Mouse (Mus musculus) ovary, adult 18-20 months (tissue): ENCODE data around the gene Vmn1r220.
"Not testable (repeated sequence)": the region's sequence is repeated elsewhere in the genome, so short reads cannot be mapped to it uniquely, and the experiment has no call there.

Experiments
- DNase-seq: peaks from one replicate; pipeline ENCODE4 v3.0.0; 2022; ENCODE audit warnings: low spot score, mixed read lengths

The Vmn1r220 gene

DNA sequence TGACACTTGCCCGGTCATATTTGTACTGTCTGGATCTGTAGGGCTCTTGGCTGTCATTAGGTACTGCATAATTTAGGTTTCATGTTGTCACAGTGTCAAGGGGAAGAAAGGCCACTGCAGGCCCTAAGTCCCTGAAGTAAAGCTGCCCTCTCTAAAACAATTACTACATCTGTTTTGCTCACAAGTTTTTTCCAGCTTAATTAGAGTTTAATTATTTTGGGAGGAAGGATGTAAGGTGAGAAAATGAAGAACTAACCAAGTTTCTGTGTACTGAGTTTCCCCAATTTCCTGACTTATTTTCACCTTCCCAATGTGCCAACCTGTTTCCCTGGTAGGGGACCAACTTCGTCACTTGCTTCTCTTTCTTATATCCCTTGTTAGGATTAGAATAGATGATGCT lies at the start of gene Vmn1r220:
Vmn1r220 (minus strand) TSS at position 101 of the 400 bp plus-strand sequence.
- no peak for DNase-seq

DNA sequence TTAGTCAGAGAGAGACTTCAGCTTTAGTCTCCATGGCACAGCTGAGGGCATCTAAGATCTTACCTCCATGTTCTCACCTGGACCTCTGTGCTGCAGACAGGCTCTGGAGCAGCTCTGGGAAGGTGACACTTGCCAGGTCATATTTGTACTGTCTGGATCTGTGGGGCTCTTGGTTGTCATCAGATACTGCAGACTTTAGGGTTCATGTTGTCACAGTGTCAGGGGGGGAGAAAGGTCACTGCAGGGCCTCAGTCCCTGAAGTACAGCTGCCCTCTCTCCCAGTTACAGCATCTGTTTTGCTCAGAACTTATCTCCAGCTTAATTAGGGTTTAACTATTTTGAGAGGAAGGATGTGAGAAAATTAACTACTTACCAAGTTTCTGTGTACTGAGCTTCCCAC lies 48.1 kb upstream of the Vmn1r220 start, which contains the start of gene Vmn1r222:
Vmn1r222 (minus strand) TSS at position 101 of the 400 bp plus-strand sequence.
- DNase-seq, result not testable (repeated sequence)

DNA sequence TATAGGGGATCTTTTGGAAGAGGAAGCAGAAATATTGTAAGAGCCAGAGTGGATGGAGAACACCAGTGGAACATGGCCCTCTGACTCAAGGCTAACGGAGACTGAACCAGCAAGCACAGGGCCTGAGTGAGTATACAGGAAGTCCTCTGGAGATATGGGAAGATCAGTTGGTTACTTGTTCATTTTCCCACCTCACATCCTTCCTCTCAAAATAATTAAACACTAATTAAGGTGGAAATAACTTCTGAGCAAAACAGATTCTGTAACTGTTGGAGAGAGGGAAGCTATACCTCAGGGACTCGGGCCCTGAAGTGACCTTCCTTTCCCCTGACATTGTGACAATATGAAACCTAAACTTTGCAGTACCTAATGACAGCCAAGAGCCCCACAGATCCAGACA lies 26.1 kb upstream of the Vmn1r220 start, which contains the start of gene Vmn1r221:
Vmn1r221 (plus strand) TSS at position 301 of the 400 bp plus-strand sequence.
- DNase-seq, result not testable (repeated sequence)

DNA sequence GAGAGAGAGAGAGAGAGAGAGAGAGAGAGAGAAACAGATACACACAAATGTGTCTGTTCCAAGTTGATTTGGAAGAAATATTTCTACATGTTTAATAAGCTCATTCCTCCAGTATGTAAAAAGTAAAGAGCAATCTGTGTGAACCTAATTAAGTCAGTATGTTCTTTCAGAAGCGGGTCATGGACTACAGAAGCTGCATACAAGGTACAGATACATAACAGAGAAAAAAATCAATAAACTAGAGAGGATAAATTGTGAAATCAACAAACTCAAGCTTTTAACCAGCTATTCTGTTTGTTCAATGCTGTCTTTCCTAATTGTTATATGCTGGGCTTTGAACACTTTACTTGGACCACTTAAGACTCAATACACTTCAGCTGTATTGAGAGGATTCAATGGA lies 16.1 kb upstream of the Vmn1r220 start:
- not testable (repeated sequence) for DNase-seq

DNA sequence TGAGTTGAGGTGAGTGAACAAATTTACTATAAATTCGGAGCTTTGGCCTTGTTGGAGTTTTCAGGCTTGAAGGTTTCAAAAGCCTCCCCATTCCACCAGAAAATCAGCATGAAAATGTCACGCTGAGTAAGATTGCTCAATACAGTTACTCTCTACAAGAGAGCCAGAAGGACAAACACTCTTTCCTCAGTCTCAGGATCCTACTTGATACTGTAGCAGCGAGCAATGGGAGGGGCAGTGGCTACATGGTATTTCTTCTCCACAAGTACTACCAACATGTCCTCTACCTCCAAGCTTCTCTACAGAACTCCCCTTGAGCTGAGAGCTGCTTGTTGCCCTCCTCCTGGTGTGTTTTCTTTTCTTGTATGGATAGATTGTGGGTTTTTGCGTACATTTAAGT lies 21.3 kb downstream of the Vmn1r220 start:
- DNase-seq, result not testable (repeated sequence)

DNA sequence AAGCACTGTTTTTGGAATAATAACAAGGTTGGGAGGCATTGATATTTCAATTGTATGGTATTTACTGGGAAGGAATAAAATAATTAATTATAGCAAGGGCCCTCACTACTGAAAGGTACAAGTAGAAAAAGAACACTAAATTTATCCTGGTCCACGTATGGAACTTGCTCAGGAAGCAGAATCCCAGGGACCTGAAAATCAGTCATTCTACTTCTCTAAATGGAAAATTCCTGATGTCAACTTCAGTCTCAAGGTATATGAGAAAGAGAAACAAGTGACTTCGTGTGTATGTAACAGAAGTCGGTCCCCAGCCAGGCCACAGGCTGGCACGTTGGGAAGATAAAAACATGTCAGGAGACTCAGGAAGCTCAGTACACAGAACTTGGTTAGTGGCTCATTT lies 28.8 kb downstream of the Vmn1r220 start, which contains the start of gene Vmn1r219:
Vmn1r219 (plus strand) TSS at position 301 of the 400 bp plus-strand sequence.
- no peak for DNase-seq

DNA sequence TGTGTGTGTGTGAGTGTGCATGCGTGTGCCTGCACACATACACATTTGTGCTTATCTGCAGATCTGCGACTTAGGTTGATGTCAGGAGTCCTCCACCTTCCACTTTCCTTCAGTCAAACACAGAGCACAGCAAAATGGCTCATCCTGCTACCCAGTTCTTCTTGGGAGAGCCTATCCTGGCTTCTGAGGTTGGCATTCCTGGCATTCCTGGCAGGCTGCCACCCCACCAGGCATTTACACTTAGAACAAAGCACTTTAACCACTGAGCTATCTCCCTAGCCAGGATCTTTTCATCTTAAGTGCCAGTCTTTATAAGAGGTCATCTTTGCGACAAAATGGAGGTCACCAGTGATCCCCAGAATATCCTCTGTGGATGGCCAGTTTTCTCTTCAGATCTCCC lies 29.9 kb downstream of the Vmn1r220 start:
- DNase-seq, result no peak

DNA sequence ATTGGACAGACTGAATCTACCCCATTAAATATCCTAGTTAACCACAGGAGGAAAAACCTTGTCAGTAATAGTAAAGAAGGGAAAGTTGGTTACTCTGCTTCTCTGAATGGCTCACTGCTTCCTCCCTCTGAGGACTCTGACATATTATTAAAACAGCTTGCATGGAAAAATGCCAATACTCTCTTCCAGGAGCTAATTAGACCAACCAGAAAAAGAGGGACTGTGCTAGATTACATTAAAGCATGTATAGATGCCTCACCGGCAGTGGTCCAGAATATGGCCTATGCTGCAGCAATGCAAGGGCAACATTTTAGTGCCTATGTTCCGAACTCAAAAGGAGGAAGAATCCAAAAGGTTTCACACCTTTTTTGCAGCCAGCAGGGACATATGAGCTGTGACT lies 48.9 kb downstream of the Vmn1r220 start:
- no peak for DNase-seq

DNA sequence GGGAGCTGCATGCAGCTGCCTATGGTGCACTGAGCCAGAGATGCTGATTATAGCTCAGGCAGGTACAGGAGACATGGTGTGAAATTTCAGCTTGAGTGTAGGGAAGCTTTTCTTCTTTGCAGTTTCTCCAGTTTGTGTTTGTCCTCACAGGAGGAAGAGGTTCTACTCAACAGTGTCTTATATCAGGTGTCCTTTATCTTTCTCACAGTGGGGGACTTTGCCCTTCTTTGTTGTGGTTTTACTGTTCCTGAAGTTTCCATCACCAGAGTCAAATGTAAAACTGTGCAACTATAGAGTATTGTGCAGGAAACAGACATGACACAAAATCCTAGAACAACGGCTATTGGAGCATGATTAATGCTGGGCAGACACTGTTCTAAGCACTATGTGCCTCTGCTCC lies 54.3 kb downstream of the Vmn1r220 start:
- DNase-seq, result no peak

DNA sequence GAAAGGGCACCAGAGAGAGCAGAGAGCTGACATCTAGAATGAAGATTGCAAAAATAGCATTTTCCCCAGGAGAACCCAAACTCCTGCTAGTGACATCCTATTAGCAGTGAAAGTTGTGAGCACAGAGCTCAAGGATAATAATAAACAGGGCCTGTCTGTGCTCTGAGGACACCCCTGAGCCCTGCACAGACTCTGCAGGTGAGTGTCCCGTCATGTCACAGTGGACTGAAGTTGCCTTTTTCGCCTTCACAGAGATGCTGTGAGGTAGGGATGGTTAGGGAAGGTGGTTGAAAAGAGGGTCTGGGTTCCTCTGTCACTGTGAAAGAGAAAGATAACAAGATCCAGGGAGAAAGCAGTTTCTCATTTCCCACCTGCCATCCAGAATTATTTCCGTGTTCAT lies 54.7 kb downstream of the Vmn1r220 start, which contains the start of gene Vmn1r218:
Vmn1r218 (plus strand) TSS at position 57 of the 400 bp plus-strand sequence.
- DNase-seq, result no peak
